Mouse (Mus musculus): Measurements from ENCODE around the gene Slx4ip.

GRCm38 (mm10) chr2:137080468-137080867, 189.4 kb downstream of the Slx4ip start:
- TF ChIP-seq EP300 (IDR thresholded peaks at IDR 0.05; ENCODE audit: insufficient read depth, low read depth, low read length): no peak
- TF ChIP-seq CTCF (IDR thresholded peaks at IDR 0.05; ENCODE audit: low read depth, low read length): no peak
- no peak for TF ChIP-seq POLR2A (IDR thresholded peaks at IDR 0.05; ENCODE audit: insufficient read depth, low read length)
